Mouse (Mus musculus) frontal cortex, postnatal 14 days (tissue): ENCODE results near the gene Ehbp1l1.

Source experiments
- DNase-seq, 2 experiments: peaks; one replicate each; pipeline ENCODE4 v3.0.0; 2022; ENCODE audit warnings: low spot score in 2 of 2

The Ehbp1l1 gene

GRCm38 (mm10) chr19:5734325-5734724 lies 8.2 kb upstream of the Ehbp1l1 start:
- no peak for DNase-seq

- peak; percentile 87 to 90 for DNase-seq
These were observed 5.3 kb upstream of the Ehbp1l1 start for GRCm38 (mm10) chr19:5731264-5731978.

GRCm38 (mm10) chr19:5730314-5731186 lies 4.4 kb upstream of the Ehbp1l1 start:
- no peak for DNase-seq

- peak; percentile 69 to 82 for DNase-seq
These were observed 3.3 kb upstream of the Ehbp1l1 start, which contains the start of gene Fam89b for GRCm38 (mm10) chr19:5729444-5729815. TSS of gene Fam89b (minus strand) at chr19:5729653.

GRCm38 (mm10) chr19:5728631-5729443 lies 2.7 kb upstream of the Ehbp1l1 start:
- peak in 1 of 2 experiments; percentile 61 for DNase-seq

GRCm38 (mm10) chr19:5727701-5728100 lies 1.6 kb upstream of the Ehbp1l1 start:
- DNase-seq, result peak in 1 of 2 experiments; percentile 86

- no peak for DNase-seq
These were observed 953 bp upstream of the Ehbp1l1 start for GRCm38 (mm10) chr19:5726961-5727578.

GRCm38 (mm10) chr19:5725029-5725707 lies 949 bp downstream of the Ehbp1l1 start:
- no peak for DNase-seq

- DNase-seq, result no peak
These were observed 1.6 kb downstream of the Ehbp1l1 start for GRCm38 (mm10) chr19:5724549-5724941.

- no peak for DNase-seq
These were observed 2.1 kb downstream of the Ehbp1l1 start for GRCm38 (mm10) chr19:5723934-5724548.

- no peak for DNase-seq
These were observed 3.2 kb downstream of the Ehbp1l1 start for GRCm38 (mm10) chr19:5722848-5723425.

GRCm38 (mm10) chr19:5721233-5721632 lies 4.9 kb downstream of the Ehbp1l1 start:
- no peak for DNase-seq

GRCm38 (mm10) chr19:5716955-5717354 lies 9.2 kb downstream of the Ehbp1l1 start:
- no peak for DNase-seq

- DNase-seq, result no peak
These were observed 10.1 kb downstream of the Ehbp1l1 start for GRCm38 (mm10) chr19:5715793-5716688.

- no peak for DNase-seq
These were observed 12.4 kb downstream of the Ehbp1l1 start for GRCm38 (mm10) chr19:5713730-5714129.

GRCm38 (mm10) chr19:5713255-5713654 lies 12.9 kb downstream of the Ehbp1l1 start:
- DNase-seq, result no peak

- DNase-seq, result no peak
These were observed 14.1 kb downstream of the Ehbp1l1 start for GRCm38 (mm10) chr19:5711907-5712460.

- DNase-seq, result no peak
These were observed 14.9 kb downstream of the Ehbp1l1 start for GRCm38 (mm10) chr19:5711218-5711617.

GRCm38 (mm10) chr19:5710581-5710980 lies 15.5 kb downstream of the Ehbp1l1 start:
- no peak for DNase-seq
